Mouse (Mus musculus) stomach, embryonic 16.5 days (tissue): ENCODE results near the gene Tlcd2. TPM values are rescaled to one million over a fixed set of nuclear protein-coding genes. Genes with fewer than 3 reads are reported as not detected.
A peak's percentile ranks its signal among the peaks of the same experiment; 100 is the strongest.

Source experiments
- ATAC-seq: fragments of 200-750 bp; cut with Nextera tagmentation; 2 replicates; pipeline ENCODE4 v1.8.0; 2017; ENCODE audit warnings: moderate number of reproducible peaks, moderate TSS enrichment; ENCODE audit not compliant: insufficient read depth, low FRiP score
- H3K27ac ChIP-seq: fragments of 300-500 bp; sonication (generic); 2 replicates; pipeline ENCODE4 v1.5.1; 2014; ENCODE audit warnings: low read length
- H3K27me3 ChIP-seq: fragments of 300-500 bp; sonication (generic); 2 replicates; pipeline ENCODE4 v1.6.1; 2014; ENCODE audit warnings: low read length, control low read depth, mixed read lengths; ENCODE audit not compliant: control insufficient read depth, insufficient read depth
- H3K36me3 ChIP-seq: fragments of 300-500 bp; sonication (generic); 2 replicates; pipeline ENCODE4 v1.6.1; 2014; ENCODE audit warnings: low read length; ENCODE audit not compliant: control insufficient read depth, insufficient read depth
- H3K4me1 ChIP-seq: fragments of 300-500 bp; sonication (generic); 2 replicates; pipeline ENCODE4 v1.6.1; 2014; ENCODE audit warnings: low read length, control low read depth, mixed read lengths; ENCODE audit not compliant: control insufficient read depth, insufficient read depth
- H3K4me2 ChIP-seq: fragments of 300-500 bp; sonication (generic); 2 replicates; pipeline ENCODE4 v1.6.1; 2014; ENCODE audit warnings: low read depth, low read length, mixed read lengths
- H3K4me3 ChIP-seq: fragments of 300-500 bp; sonication (generic); replicated peaks from 2 replicates; pipeline ENCODE4 v1.5.1; 2014; ENCODE audit warnings: mild to moderate bottlenecking, low read length
- H3K9ac ChIP-seq: fragments of 300-500 bp; sonication (generic); 2 replicates; pipeline ENCODE4 v1.6.1; 2014; ENCODE audit warnings: low read length
- H3K9me3 ChIP-seq: fragments of 300-500 bp; sonication (generic); replicated peaks from 2 replicates; pipeline ENCODE4 v1.6.1; 2016; ENCODE audit warnings: low read length, control low read depth; ENCODE audit not compliant: control insufficient read depth
- WGBS: fragments of 180-500 bp; shearing (Covaris S2); extraction: QIAGEN DNeasy Blood & Tissue Kit; methylation state at CpG from one replicate; pipeline ENCODE4 v1.1.7; 2014; 5-methylcytosine and 5-hydroxymethylcytosine counted together
- polyA plus RNA-seq: library from polyadenylated mRNA; unstranded; fragments of >200 nt; fragmentation: Nextera tagmentation; extraction: Ambion mirVana; gene quantifications from 2 replicates; pipeline ENCODE4 v1.2.1, GENCODE M21; 2015

Tlcd2 gene
- 22.7 and 22.9 TPM in 2 replicates for polyA plus RNA-seq

DNA sequence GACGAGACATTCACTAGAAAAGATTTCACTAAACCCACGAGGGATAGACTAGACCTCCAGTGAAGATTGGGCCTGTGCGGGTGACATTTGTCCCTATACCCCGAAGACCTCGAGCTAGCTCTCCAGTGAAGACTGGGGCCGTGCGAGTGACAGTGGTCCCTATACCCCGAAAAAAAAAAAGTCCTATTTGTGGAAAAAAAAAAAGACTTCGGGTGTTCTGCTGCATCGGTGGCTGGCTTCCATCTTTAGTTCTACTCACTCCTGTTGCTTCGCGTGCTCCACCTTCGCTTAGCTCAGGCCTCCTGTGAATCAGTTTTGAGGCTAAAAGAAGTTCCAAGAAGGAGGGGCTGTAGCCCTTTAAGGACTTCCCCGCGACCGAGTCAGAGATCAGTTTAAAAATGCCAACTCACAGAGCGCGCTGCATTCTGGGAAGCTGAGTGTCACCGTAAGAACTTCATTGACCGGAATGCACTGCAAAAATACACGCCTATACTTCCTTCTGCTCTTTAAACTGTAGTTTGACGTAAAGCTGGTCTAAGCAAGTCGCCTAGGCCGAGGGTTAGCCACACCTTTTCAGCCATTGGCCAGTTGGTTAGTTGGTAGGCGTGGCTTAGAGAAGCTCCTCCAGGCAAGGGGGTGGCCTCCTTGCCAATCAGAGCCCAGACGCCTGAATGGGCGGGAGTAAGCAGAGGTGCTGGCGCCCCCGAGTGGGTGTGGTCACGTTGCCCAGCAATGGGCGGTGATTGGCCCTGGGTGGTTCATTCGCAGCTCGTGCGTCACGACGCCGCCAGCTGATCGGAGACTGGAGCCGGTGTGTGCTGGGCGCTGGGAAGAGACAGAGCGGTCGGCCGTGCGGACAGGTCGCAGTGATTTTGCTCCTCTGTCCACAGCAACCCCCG lies at the start of gene Tlcd2:
Gene Tlcd2 (plus strand): TSS at position 872 of the 899 bp plus-strand sequence.
- Histone ChIP-seq H3K9ac (peak within 1 kb of the TSS; percentile 83), H3K4me1 (peaks cover 29% of the 10 kb centered on the region), H3K27me3 (no peaks in the 10 kb centered on the region), H3K4me3 (peak within 1 kb of the TSS; percentile 91), H3K9me3 (no peaks in the 10 kb centered on the region), H3K4me2 (peak within 1 kb of the TSS; percentile 99), H3K27ac (peak within 1 kb of the TSS; percentile 99), H3K36me3 (0 out of 2 replicates have a peak, but pooled peaks cover 5% of the 10 kb centered on the region)
- under 1% methylated on average over 46 of the region's 46 CpGs for WGBS
- peak; percentile 93 for ATAC-seq

DNA sequence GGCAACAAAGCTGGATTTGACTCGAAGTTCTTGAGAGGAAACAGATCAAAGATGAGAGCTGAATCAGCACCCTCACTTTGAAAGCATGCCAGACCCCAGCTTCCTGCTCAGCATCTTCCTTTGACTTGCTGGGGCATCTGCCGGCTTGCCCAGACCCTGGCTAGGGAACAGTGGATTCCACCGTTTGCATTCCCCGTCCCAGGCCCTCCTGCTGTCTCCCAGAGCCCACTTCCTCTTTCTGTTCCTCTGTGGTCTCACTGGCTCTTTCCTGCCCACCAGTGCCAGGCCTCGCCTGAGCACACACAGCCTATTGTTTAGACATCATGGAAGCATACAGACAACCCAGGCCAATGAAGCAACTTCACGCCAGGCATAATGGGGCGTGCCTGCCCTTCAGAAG lies 46.4 kb upstream of the Tlcd2 start:
- Histone ChIP-seq H3K9me3 (no peaks in the 10 kb centered on the region), H3K9ac (no peak overlapping the region), H3K4me3 (no peak overlapping the region), H3K4me2 (no peak overlapping the region), H3K4me1 (no peaks in the 10 kb centered on the region), H3K27me3 (no peaks in the 10 kb centered on the region), H3K27ac (no peak overlapping the region), H3K36me3 (no peaks in the 10 kb centered on the region)
- WGBS: 50% methylated on average over 7 of the region's 7 CpGs
- no peak for ATAC-seq

DNA sequence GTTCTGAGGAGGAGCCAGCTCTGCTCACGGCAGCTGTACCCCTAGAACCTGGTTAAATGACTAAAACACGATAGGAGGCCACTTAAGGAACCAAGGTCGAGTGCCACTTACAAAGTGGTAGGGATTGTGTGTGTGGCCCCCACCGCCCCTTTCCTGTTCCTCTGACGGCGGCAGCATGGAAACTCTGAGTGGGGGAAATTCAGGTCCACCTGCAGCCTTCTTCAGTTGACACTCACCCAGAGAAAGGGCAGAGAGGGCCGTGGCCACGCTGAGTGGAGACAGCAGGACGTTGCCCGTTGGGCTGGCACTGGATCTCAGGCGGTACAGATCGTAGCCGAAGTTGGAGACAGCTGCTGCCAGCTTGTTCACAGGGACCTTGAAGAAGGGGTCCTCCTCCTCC lies 45.5 kb upstream of the Tlcd2 start:
- H3K27ac ChIP-seq: no peak overlapping the region
- no peaks in the 10 kb centered on the region for H3K4me1 ChIP-seq
- 83% methylated on average over 13 of the region's 13 CpGs for WGBS
- H3K4me2 ChIP-seq: no peak overlapping the region
- ATAC-seq: no peak
- no peak overlapping the region for H3K4me3 ChIP-seq
- no peaks in the 10 kb centered on the region for H3K27me3 ChIP-seq
- no peaks in the 10 kb centered on the region for H3K9me3 ChIP-seq
- H3K36me3 ChIP-seq: no peaks in the 10 kb centered on the region
- H3K9ac ChIP-seq: no peak overlapping the region

DNA sequence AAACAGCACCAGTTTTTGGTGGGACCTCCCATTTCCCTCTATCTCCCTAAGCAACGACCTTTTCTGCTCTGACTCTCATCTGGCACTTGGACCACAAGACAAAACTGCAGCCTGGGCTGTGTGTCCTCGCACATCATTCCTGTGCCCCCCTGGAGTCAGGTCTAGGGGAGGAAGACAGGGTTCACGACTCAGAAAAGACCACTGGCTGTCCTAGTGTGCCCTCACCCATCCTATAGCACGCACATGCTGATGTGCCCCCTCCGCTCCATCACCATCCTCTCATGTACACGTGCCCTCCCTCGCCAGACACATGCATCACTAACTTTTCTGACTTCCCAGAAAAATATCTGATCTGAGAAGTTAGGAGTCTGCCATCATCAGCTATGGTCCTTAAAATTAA lies 41.5 kb upstream of the Tlcd2 start:
- peaks cover 5% of the 10 kb centered on the region; the same call in 1 of the 2 replicates for H3K4me1 ChIP-seq
- H3K27ac ChIP-seq: no peak overlapping the region
- no peak overlapping the region for H3K4me3 ChIP-seq
- H3K4me2 ChIP-seq: no peak overlapping the region
- no peaks in the 10 kb centered on the region for H3K27me3 ChIP-seq
- 74% methylated on average over 7 of the region's 7 CpGs for WGBS
- no peak overlapping the region for H3K9ac ChIP-seq
- no peaks in the 10 kb centered on the region for H3K9me3 ChIP-seq
- no peaks in the 10 kb centered on the region for H3K36me3 ChIP-seq
- no peak for ATAC-seq

DNA sequence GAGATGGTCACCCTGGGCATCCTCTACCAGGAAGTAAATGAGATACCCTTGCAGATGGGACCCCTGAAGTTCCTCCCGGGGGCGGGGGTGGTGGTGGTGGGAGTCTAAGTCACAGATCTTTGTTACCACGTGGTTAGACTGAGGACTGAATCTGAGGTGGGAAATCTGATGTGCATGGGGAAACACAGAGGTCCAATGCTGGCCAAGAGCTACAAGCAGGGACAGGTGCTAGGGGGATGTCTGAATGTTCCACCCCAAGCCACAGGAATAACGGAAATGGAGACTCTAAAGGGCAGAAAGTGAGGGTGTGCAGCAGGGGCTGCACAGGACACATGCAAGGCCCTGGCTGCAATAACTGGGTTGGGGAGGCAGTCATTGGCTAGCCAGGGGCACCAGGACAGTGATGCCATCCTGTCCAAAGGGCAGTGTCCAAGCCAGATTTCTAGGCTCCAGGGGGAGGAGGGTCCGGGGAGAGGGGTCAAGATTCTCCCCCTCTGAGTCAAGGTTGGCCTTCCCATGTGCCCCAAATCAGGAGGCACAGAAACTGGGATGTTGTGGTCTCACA lies 40.6 kb upstream of the Tlcd2 start:
- no peak overlapping the region for H3K4me3 ChIP-seq
- no peak for ATAC-seq
- no peak overlapping the region for H3K4me2 ChIP-seq
- no peak overlapping the region for H3K9ac ChIP-seq
- H3K4me1 ChIP-seq: peaks cover 5% of the 10 kb centered on the region; the same call in 1 of the 2 replicates
- WGBS: 68% methylated on average over 5 of the region's 5 CpGs
- H3K27me3 ChIP-seq: no peaks in the 10 kb centered on the region
- H3K36me3 ChIP-seq: no peaks in the 10 kb centered on the region
- no peaks in the 10 kb centered on the region for H3K9me3 ChIP-seq
- no peak overlapping the region for H3K27ac ChIP-seq

DNA sequence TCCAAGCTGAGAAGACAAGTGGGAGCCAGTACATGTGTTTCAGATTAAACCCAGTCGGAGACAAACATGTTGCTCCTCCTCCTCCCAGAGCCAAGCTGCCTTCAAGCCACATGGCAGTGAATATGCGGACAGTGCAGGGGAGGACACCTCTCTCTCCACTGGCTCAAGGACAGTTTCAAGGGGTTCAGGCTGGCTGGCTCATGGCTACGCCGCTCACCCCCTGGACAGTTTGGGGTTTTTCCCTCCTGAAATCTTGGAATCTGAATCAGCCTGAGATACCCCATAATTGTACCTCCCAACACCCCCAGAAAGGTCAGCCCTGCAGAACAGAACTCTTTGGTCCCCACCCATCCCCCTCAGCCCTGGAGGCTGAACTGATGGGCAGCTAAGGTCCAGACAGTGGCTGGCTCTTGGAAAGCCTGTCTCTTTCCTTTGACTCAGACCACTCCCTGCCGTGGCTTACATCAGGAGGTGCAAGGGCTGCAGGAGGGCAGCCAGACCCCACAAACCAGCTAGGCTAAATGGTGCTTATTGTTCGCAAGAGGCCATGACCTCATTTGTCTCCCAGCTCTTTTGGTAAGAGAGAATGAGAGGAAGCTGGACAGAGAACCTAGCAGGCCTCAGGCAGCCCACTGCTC lies 40.0 kb upstream of the Tlcd2 start:
- WGBS: 53% methylated on average over 6 of the region's 6 CpGs
- Histone ChIP-seq H3K27ac (no peak overlapping the region), H3K4me1 (peaks cover 5% of the 10 kb centered on the region; the same call in 1 of the 2 replicates), H3K9ac (peak overlapping the region; percentile 53), H3K4me2 (peak overlapping the region; percentile 43; the same call in 1 of the 2 replicates), H3K27me3 (no peaks in the 10 kb centered on the region), H3K9me3 (no peaks in the 10 kb centered on the region), H3K36me3 (no peaks in the 10 kb centered on the region), H3K4me3 (peak overlapping the region; percentile 35)
- no peak for ATAC-seq

DNA sequence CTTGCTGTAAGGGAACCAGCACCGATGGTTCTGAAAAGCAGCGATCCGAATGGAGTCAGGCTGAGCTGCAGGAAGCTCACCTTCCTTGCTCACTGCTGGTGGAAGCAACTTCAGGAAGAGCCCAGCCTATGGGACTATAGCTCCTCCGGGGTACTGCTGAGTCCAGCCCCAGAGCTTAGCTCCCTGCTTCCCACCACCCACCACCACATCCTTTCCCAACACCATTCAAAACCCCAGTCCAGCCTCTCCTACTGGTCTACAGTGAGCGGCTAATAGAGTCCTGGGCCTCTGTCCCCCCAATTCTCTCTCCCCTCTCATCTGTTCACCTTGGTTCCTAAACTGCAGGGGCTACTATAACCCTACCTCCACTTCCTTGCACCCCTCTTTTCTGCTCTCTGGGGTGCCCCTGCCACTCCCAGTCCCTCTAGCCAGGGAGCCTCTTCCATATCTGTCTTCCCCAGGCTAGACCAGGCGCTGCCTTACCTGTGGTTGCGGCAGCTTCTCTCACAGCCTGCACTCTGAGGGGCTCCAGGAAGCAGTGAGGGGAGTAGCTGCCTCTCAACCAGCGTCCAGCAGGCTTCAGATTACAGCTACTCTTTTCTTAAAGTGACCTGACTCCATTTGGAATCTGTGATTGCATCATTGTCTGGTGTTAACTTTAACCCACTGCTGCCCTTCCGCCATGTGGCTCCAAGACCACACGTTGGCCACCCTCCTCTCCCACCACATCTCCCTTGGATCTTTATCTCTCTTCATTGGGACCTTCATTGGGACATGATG lies 39.3 kb upstream of the Tlcd2 start, which contains the start of gene Serpinf1:
Gene Serpinf1 (minus strand): TSS at position 689 of the 780 bp plus-strand sequence.
- Histone ChIP-seq H3K4me2 (peak within 1 kb of the TSS; percentile 43), H3K27ac (no peak within 1 kb of the TSS), H3K4me3 (peak within 1 kb of the TSS; percentile 35), H3K9ac (peak within 1 kb of the TSS; percentile 53), H3K4me1 (peaks cover 5% of the 10 kb centered on the region; the same call in 1 of the 2 replicates), H3K36me3 (no peaks in the 10 kb centered on the region), H3K9me3 (no peaks in the 10 kb centered on the region), H3K27me3 (no peaks in the 10 kb centered on the region)
- peak; percentile 21; the same call in 1 of the 2 replicates for ATAC-seq
- 36% methylated on average over 10 of the region's 10 CpGs for WGBS

DNA sequence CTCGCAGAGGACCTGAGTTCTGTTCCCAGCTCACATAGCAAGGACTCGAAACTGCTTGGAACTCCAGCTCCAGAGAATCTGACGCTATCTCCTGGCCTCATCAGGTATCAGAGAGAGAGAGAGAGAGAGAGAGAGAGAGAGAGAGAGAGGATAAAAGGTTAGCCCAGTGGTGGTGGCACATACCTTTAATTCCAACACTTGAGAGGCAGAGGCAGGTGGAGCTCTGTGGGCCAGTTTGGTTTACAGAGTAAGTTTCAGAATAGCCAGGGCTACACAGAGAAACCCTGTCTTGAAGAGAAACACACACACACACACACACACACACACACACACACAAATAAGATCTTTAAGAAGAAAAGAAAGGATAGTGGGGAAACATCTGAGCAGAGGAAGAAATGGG lies 38.4 kb upstream of the Tlcd2 start:
- Histone ChIP-seq H3K4me2 (no peak overlapping the region), H3K36me3 (no peaks in the 10 kb centered on the region), H3K4me3 (no peak overlapping the region), H3K27ac (no peak overlapping the region), H3K4me1 (peaks cover 5% of the 10 kb centered on the region; the same call in 1 of the 2 replicates), H3K9me3 (no peaks in the 10 kb centered on the region), H3K27me3 (no peaks in the 10 kb centered on the region), H3K9ac (no peak overlapping the region)
- no peak for ATAC-seq
- WGBS: 94% methylated on average over 3 of the region's 3 CpGs
